Mouse (Mus musculus): ENCODE data around the gene Bcl9. TPM values are rescaled to one million over a fixed set of nuclear protein-coding genes. Genes with fewer than 3 reads are reported as not detected.
A peak's percentile ranks its signal among the peaks of the same experiment; 100 is the strongest.

The Bcl9 gene
- polyA plus RNA-seq, 1 experiment from 2014 or later = 65.4 TPM

GRCm38 (mm10) chr3:97223261-97223660 lies 74.5 kb downstream of the Bcl9 start:
- DNase-seq (ENCODE audit: low spot score) = no peak
- no peaks in the 10 kb centered on the region for H3K27me3 ChIP-seq (ENCODE audit: control insufficient read depth, insufficient read depth, low read length)

GRCm38 (mm10) chr3:97215526-97215925 lies 82.2 kb downstream of the Bcl9 start:
- H3K36me3 ChIP-seq (ENCODE audit: control insufficient read depth, insufficient read depth, low read length) = peaks cover 24% of the 10 kb centered on the region
- H3K4me1 ChIP-seq (ENCODE audit: control insufficient read depth, insufficient read depth, low read length) = no peaks in the 10 kb centered on the region
- H3K9ac ChIP-seq (ENCODE audit: low read length) = no peak overlapping the region
- ATAC-seq (ENCODE audit: insufficient read depth, low FRiP score, low TSS enrichment) (no peak), DNase-seq (ENCODE audit: low spot score) (no peak)
- H3K27ac ChIP-seq (ENCODE audit: low read depth, low read length) = no peak overlapping the region
- no peaks in the 10 kb centered on the region for H3K9me3 ChIP-seq (ENCODE audit: control insufficient read depth, low read length)
- no peaks in the 10 kb centered on the region for H3K27me3 ChIP-seq (ENCODE audit: control insufficient read depth, insufficient read depth, low read length)
- no peak overlapping the region for H3K4me3 ChIP-seq (ENCODE audit: low read depth, low read length)
- WGBS = 85% methylated on average over 3 of the region's 3 CpGs
- no peak overlapping the region for H3K4me2 ChIP-seq (ENCODE audit: low read depth)

More at GRCm38 (mm10) chr3:97223261-97223660, 74.5 kb downstream of the Bcl9 start:
- Histone ChIP-seq H3K4me1 (ENCODE audit: control insufficient read depth, insufficient read depth, low read length) (peaks cover 12% of the 10 kb centered on the region), H3K27ac (ENCODE audit: low read depth, low read length) (no peak overlapping the region), H3K9ac (ENCODE audit: low read length) (no peak overlapping the region), H3K36me3 (ENCODE audit: control insufficient read depth, insufficient read depth, low read length) (0 out of 2 replicates have a peak, but pooled peaks cover 3% of the 10 kb centered on the region), H3K4me2 (ENCODE audit: low read depth) (no peak overlapping the region), H3K9me3 (ENCODE audit: control insufficient read depth, low read length) (no peaks in the 10 kb centered on the region), H3K4me3 (ENCODE audit: low read depth, low read length) (no peak overlapping the region)
- WGBS = 87% methylated on average over 9 of the region's 9 CpGs
- no peak for ATAC-seq (ENCODE audit: insufficient read depth, low FRiP score, low TSS enrichment)

GRCm38 (mm10) chr3:97214439-97214838 lies 83.3 kb downstream of the Bcl9 start:
- Histone ChIP-seq H3K9ac (ENCODE audit: low read length) (no peak overlapping the region), H3K27me3 (ENCODE audit: control insufficient read depth, insufficient read depth, low read length) (no peaks in the 10 kb centered on the region), H3K36me3 (ENCODE audit: control insufficient read depth, insufficient read depth, low read length) (peaks cover 32% of the 10 kb centered on the region), H3K4me1 (ENCODE audit: control insufficient read depth, insufficient read depth, low read length) (no peaks in the 10 kb centered on the region), H3K4me3 (ENCODE audit: low read depth, low read length) (no peak overlapping the region), H3K4me2 (ENCODE audit: low read depth) (no peak overlapping the region), H3K9me3 (ENCODE audit: control insufficient read depth, low read length) (no peaks in the 10 kb centered on the region), H3K27ac (ENCODE audit: low read depth, low read length) (no peak overlapping the region)
- no peak for ATAC-seq (ENCODE audit: insufficient read depth, low FRiP score, low TSS enrichment)
- 87% methylated on average over 1 of the region's 1 CpGs for WGBS
- no peak for DNase-seq (ENCODE audit: low spot score)

GRCm38 (mm10) chr3:97213871-97214270 lies 83.8 kb downstream of the Bcl9 start:
- peaks cover 30% of the 10 kb centered on the region for H3K36me3 ChIP-seq (ENCODE audit: control insufficient read depth, insufficient read depth, low read length)
- H3K4me3 ChIP-seq (ENCODE audit: low read depth, low read length) = no peak overlapping the region
- no peaks in the 10 kb centered on the region for H3K9me3 ChIP-seq (ENCODE audit: control insufficient read depth, low read length)
- no peaks in the 10 kb centered on the region for H3K4me1 ChIP-seq (ENCODE audit: control insufficient read depth, insufficient read depth, low read length)
- no peak for ATAC-seq (ENCODE audit: insufficient read depth, low FRiP score, low TSS enrichment)
- 93% methylated on average over 10 of the region's 10 CpGs for WGBS
- no peak overlapping the region for H3K4me2 ChIP-seq (ENCODE audit: low read depth)
- H3K27ac ChIP-seq (ENCODE audit: low read depth, low read length) = no peak overlapping the region
- DNase-seq (ENCODE audit: low spot score) = no peak
- H3K27me3 ChIP-seq (ENCODE audit: control insufficient read depth, insufficient read depth, low read length) = no peaks in the 10 kb centered on the region
- H3K9ac ChIP-seq (ENCODE audit: low read length) = no peak overlapping the region

GRCm38 (mm10) chr3:97211177-97211576 lies 86.5 kb downstream of the Bcl9 start:
- H3K27ac ChIP-seq (ENCODE audit: low read depth, low read length) = no peak overlapping the region
- no peak for DNase-seq (ENCODE audit: low spot score)
- H3K9me3 ChIP-seq (ENCODE audit: control insufficient read depth, low read length) = no peaks in the 10 kb centered on the region
- no peaks in the 10 kb centered on the region for H3K27me3 ChIP-seq (ENCODE audit: control insufficient read depth, insufficient read depth, low read length)
- H3K36me3 ChIP-seq (ENCODE audit: control insufficient read depth, insufficient read depth, low read length) = peaks cover 40% of the 10 kb centered on the region
- 93% methylated on average over 5 of the region's 5 CpGs for WGBS
- no peaks in the 10 kb centered on the region for H3K4me1 ChIP-seq (ENCODE audit: control insufficient read depth, insufficient read depth, low read length)
- ATAC-seq (ENCODE audit: insufficient read depth, low FRiP score, low TSS enrichment) = no peak
- H3K4me3 ChIP-seq (ENCODE audit: low read depth, low read length) = no peak overlapping the region
- no peak overlapping the region for H3K9ac ChIP-seq (ENCODE audit: low read length)
- H3K4me2 ChIP-seq (ENCODE audit: low read depth) = no peak overlapping the region

GRCm38 (mm10) chr3:97209351-97209750 lies 88.4 kb downstream of the Bcl9 start:
- no peak for DNase-seq (ENCODE audit: low spot score)
- H3K27ac ChIP-seq (ENCODE audit: low read depth, low read length) = no peak overlapping the region
- H3K4me3 ChIP-seq (ENCODE audit: low read depth, low read length) = no peak overlapping the region
- ATAC-seq (ENCODE audit: insufficient read depth, low FRiP score, low TSS enrichment) = no peak
- no peak overlapping the region for H3K4me2 ChIP-seq (ENCODE audit: low read depth)
- WGBS = 91% methylated on average over 9 of the region's 9 CpGs
- H3K9me3 ChIP-seq (ENCODE audit: control insufficient read depth, low read length) = no peaks in the 10 kb centered on the region
- H3K36me3 ChIP-seq (ENCODE audit: control insufficient read depth, insufficient read depth, low read length) = peaks cover 35% of the 10 kb centered on the region
- no peaks in the 10 kb centered on the region for H3K27me3 ChIP-seq (ENCODE audit: control insufficient read depth, insufficient read depth, low read length)
- H3K9ac ChIP-seq (ENCODE audit: low read length) = no peak overlapping the region
- H3K4me1 ChIP-seq (ENCODE audit: control insufficient read depth, insufficient read depth, low read length) = no peaks in the 10 kb centered on the region

GRCm38 (mm10) chr3:97206521-97206920 lies 91.2 kb downstream of the Bcl9 start:
- ATAC-seq (ENCODE audit: insufficient read depth, low FRiP score, low TSS enrichment) (no peak), DNase-seq (ENCODE audit: low spot score) (no peak)
- Histone ChIP-seq H3K4me3 (ENCODE audit: low read depth, low read length) (no peak overlapping the region), H3K9ac (ENCODE audit: low read length) (no peak overlapping the region), H3K4me1 (ENCODE audit: control insufficient read depth, insufficient read depth, low read length) (no peaks in the 10 kb centered on the region), H3K27ac (ENCODE audit: low read depth, low read length) (no peak overlapping the region), H3K36me3 (ENCODE audit: control insufficient read depth, insufficient read depth, low read length) (peaks cover 23% of the 10 kb centered on the region), H3K4me2 (ENCODE audit: low read depth) (no peak overlapping the region), H3K27me3 (ENCODE audit: control insufficient read depth, insufficient read depth, low read length) (no peaks in the 10 kb centered on the region), H3K9me3 (ENCODE audit: control insufficient read depth, low read length) (no peaks in the 10 kb centered on the region)
- WGBS = 90% methylated on average over 3 of the region's 3 CpGs

- no peaks in the 10 kb centered on the region for H3K27me3 ChIP-seq (ENCODE audit: control insufficient read depth, insufficient read depth, low read length)
- peaks cover 15% of the 10 kb centered on the region for H3K36me3 ChIP-seq (ENCODE audit: control insufficient read depth, insufficient read depth, low read length)
- no peak overlapping the region for H3K4me2 ChIP-seq (ENCODE audit: low read depth)
- H3K9me3 ChIP-seq (ENCODE audit: control insufficient read depth, low read length) = no peaks in the 10 kb centered on the region
- DNase-seq (ENCODE audit: low spot score) (no peak), ATAC-seq (ENCODE audit: insufficient read depth, low FRiP score, low TSS enrichment) (no peak)
- no peak overlapping the region for H3K4me3 ChIP-seq (ENCODE audit: low read depth, low read length)
- no peak overlapping the region for H3K9ac ChIP-seq (ENCODE audit: low read length)
- WGBS = 82% methylated on average over 14 of the region's 14 CpGs
- H3K27ac ChIP-seq (ENCODE audit: low read depth, low read length) = no peak overlapping the region
- H3K4me1 ChIP-seq (ENCODE audit: control insufficient read depth, insufficient read depth, low read length) = peaks cover 4% of the 10 kb centered on the region; the same call in 1 of the 2 replicates
Observed at GRCm38 (mm10) chr3:97203880-97204279, 93.8 kb downstream of the Bcl9 start.

GRCm38 (mm10) chr3:97201943-97202342 lies 95.8 kb downstream of the Bcl9 start:
- ATAC-seq (ENCODE audit: insufficient read depth, low FRiP score, low TSS enrichment) (0 out of 2 replicates have a peak, but pooled peaks have one; percentile 50), DNase-seq (ENCODE audit: low spot score) (peak; percentile 67)
- Histone ChIP-seq H3K4me1 (ENCODE audit: control insufficient read depth, insufficient read depth, low read length) (peaks cover 4% of the 10 kb centered on the region; the same call in 1 of the 2 replicates), H3K36me3 (ENCODE audit: control insufficient read depth, insufficient read depth, low read length) (peaks cover 3% of the 10 kb centered on the region; the same call in 1 of the 2 replicates), H3K9me3 (ENCODE audit: control insufficient read depth, low read length) (no peaks in the 10 kb centered on the region), H3K4me2 (ENCODE audit: low read depth) (no peak overlapping the region), H3K27me3 (ENCODE audit: control insufficient read depth, insufficient read depth, low read length) (no peaks in the 10 kb centered on the region), H3K4me3 (ENCODE audit: low read depth, low read length) (no peak overlapping the region), H3K9ac (ENCODE audit: low read length) (no peak overlapping the region), H3K27ac (ENCODE audit: low read depth, low read length) (no peak overlapping the region)
- WGBS = 51% methylated on average over 5 of the region's 5 CpGs
